14 mouse cellular contexts compared by ENCODE assay signal in genomic region chr10:83101421-83102207, GRCm38 (mm10).
DNase-seq lines count a peak whose midpoint lies in the region; ATAC-seq and TF ChIP-seq lines count a peak whose summit lies in the region.
"Had no signal": no experiment of that assay in that cellular context is flagged by ENCODE, and none has a peak within 500 bp of the region (broad histone marks: within the 10 kb centered on the region; RNA-seq: fewer than 3 reads in every experiment).

No protein-coding gene starts in this region.

- H3K79me2 ChIP-seq in macrophage (ENCODE audit: inconsistent target): no peaks in the 10 kb centered on the region

- no peak for ATAC-seq in hindbrain, embryonic 12.5 days (ENCODE audit: low FRiP score)
- no peak for ATAC-seq in hindbrain, embryonic 16.5 days
- peak; percentile 65 for ATAC-seq in lung, embryonic 16.5 days (ENCODE audit: low read depth)

- no peaks in the 10 kb centered on the region for H3K9me3 ChIP-seq in hindbrain, embryonic 12.5 days (replicated peaks)
- H3K9me3 ChIP-seq in hindbrain, embryonic 16.5 days (ENCODE audit: control insufficient read depth, low read length): no peaks in the 10 kb centered on the region
- H3K9me3 ChIP-seq in lung, embryonic 16.5 days (ENCODE audit: control insufficient read depth, low read length): no peaks in the 10 kb centered on the region
- H3K9me3 ChIP-seq: liver, embryonic 13.5 days; megakaryocyte, embryonic 14.5 days had no signal

- no peak overlapping the region for H3K9ac ChIP-seq in hindbrain, embryonic 12.5 days
- H3K9ac ChIP-seq in hindbrain, embryonic 16.5 days (ENCODE audit: low read depth, low read length): no peak overlapping the region
- H3K9ac ChIP-seq in lung, embryonic 16.5 days (ENCODE audit: low read length): no peak overlapping the region
- H3K9ac ChIP-seq: liver, embryonic 13.5 days had no signal

- peak overlapping the region; percentile 80; the same call in 1 of the 2 replicates for H3K27ac ChIP-seq in hindbrain, embryonic 12.5 days
- no peak overlapping the region for H3K27ac ChIP-seq in hindbrain, embryonic 16.5 days (ENCODE audit: low read depth, low read length)
- no peak overlapping the region for H3K27ac ChIP-seq in lung, embryonic 16.5 days (ENCODE audit: low read length)
- peak overlapping the region; percentile 10; the same call in 1 of the 2 replicates for H3K27ac ChIP-seq in cortical plate, adult 2 months (ENCODE audit: insufficient read depth, low read length)
- H3K27ac ChIP-seq in macrophage: peak overlapping the region; percentile 88
- H3K27ac ChIP-seq: liver, embryonic 13.5 days had no signal

- H3K4me3 ChIP-seq in hindbrain, embryonic 12.5 days: no peak overlapping the region
- H3K4me3 ChIP-seq in hindbrain, embryonic 16.5 days (ENCODE audit: low read length): no peak overlapping the region
- H3K4me3 ChIP-seq in lung, embryonic 16.5 days (ENCODE audit: low read length): no peak overlapping the region
- H3K4me3 ChIP-seq in cortical plate, adult 2 months (ENCODE audit: insufficient read depth, low read length): no peak overlapping the region
- H3K4me3 ChIP-seq in macrophage (ENCODE audit: inconsistent target): no peak overlapping the region
- H3K4me3 ChIP-seq: liver, embryonic 13.5 days; megakaryocyte, embryonic 14.5 days had no signal

- H3K36me3 ChIP-seq in hindbrain, embryonic 12.5 days: no peaks in the 10 kb centered on the region
- H3K36me3 ChIP-seq in hindbrain, embryonic 16.5 days (ENCODE audit: control insufficient read depth, insufficient read depth, low read length): no peaks in the 10 kb centered on the region
- no peaks in the 10 kb centered on the region for H3K36me3 ChIP-seq in lung, embryonic 16.5 days (ENCODE audit: control insufficient read depth, insufficient read depth, low read length)
- H3K36me3 ChIP-seq in macrophage (ENCODE audit: inconsistent target): no peaks in the 10 kb centered on the region
- H3K36me3 ChIP-seq: liver, embryonic 13.5 days had no signal

- DNase-seq in lung, postnatal 10 days: no peak
- DNase-seq in urinary bladder, postnatal 14 days (ENCODE audit: low spot score): no peak
- no peak for DNase-seq in cerebellum, postnatal 4 days (ENCODE audit: low spot score in 2 of 2)
- DNase-seq: adrenal gland, postnatal 14 days; cerebellum, adult 2 months; gastrocnemius, postnatal 14 days; kidney, adult 18-20 months; liver, embryonic 13.5 days had no signal

- H3K27me3 ChIP-seq in hindbrain, embryonic 12.5 days: no peaks in the 10 kb centered on the region
- H3K27me3 ChIP-seq in hindbrain, embryonic 16.5 days (replicated peaks; ENCODE audit: control insufficient read depth, insufficient read depth, low read length): no peaks in the 10 kb centered on the region
- no peaks in the 10 kb centered on the region for H3K27me3 ChIP-seq in lung, embryonic 16.5 days (ENCODE audit: control insufficient read depth, insufficient read depth, low read depth, low read length)
- H3K27me3 ChIP-seq: liver, embryonic 13.5 days; megakaryocyte, embryonic 14.5 days had no signal

- peaks cover 85% of the 10 kb centered on the region for H3K4me1 ChIP-seq in hindbrain, embryonic 12.5 days
- peaks cover 26% of the 10 kb centered on the region for H3K4me1 ChIP-seq in hindbrain, embryonic 16.5 days (ENCODE audit: control insufficient read depth, insufficient read depth, low read depth, low read length)
- H3K4me1 ChIP-seq in lung, embryonic 16.5 days (replicated peaks; ENCODE audit: control insufficient read depth, insufficient read depth, low read length): peaks cover 17% of the 10 kb centered on the region; the same call in 1 of the 2 replicates
- H3K4me1 ChIP-seq in cortical plate, adult 2 months (ENCODE audit: control insufficient read depth, insufficient read depth, low read length): peaks cover 3% of the 10 kb centered on the region; the same call in 1 of the 2 replicates

- no peak for TF ChIP-seq CTCF in cortical plate, adult 2 months (IDR thresholded peaks at IDR 0.05; ENCODE audit: extremely low read depth, insufficient read depth, low read length)

- no peak for TF ChIP-seq POLR2A in cortical plate, adult 2 months (IDR thresholded peaks at IDR 0.05; ENCODE audit: extremely low read depth, insufficient read depth, low read length)

- 81% methylated on average over 9 of the region's 9 CpGs for WGBS in hindbrain, embryonic 12.5 days
- 73% methylated on average over 9 of the region's 9 CpGs for WGBS in hindbrain, embryonic 16.5 days
- 81% methylated on average over 9 of the region's 9 CpGs for WGBS in lung, embryonic 16.5 days
- 60% methylated on average over 9 of the region's 9 CpGs for WGBS in macrophage (ENCODE audit: missing documents)

- H3K4me2 ChIP-seq in hindbrain, embryonic 12.5 days (replicated peaks): no peak overlapping the region
- no peak overlapping the region for H3K4me2 ChIP-seq in hindbrain, embryonic 16.5 days (ENCODE audit: low read length)
- no peak overlapping the region for H3K4me2 ChIP-seq in lung, embryonic 16.5 days (ENCODE audit: low read depth, low read length)
- H3K4me2 ChIP-seq: liver, embryonic 13.5 days had no signal

Comparison
In these comparisons a context has a peak if more than half of its experiments do, and no peak if none do; other contexts are left out.
1. H3K27ac ChIP-seq: peak in hindbrain, embryonic 12.5 days (single experiment), cortical plate, adult 2 months (single experiment) and macrophage (single experiment); none in hindbrain, embryonic 16.5 days (single experiment) and lung, embryonic 16.5 days (single experiment).